9 mouse cellular contexts compared by ENCODE assay signal in genomic region chr13:62919647-62920341, GRCm38 (mm10). TPM values are rescaled to one million over a fixed set of nuclear protein-coding genes. Genes with fewer than 3 reads are reported as not detected.
DNase-seq lines count a peak whose midpoint lies in the region; ATAC-seq and TF ChIP-seq lines count a peak whose summit lies in the region.
"Had no signal": no experiment of that assay in that cellular context is flagged by ENCODE, and none has a peak within 500 bp of the region (broad histone marks: within the 10 kb centered on the region; RNA-seq: fewer than 3 reads in every experiment).

No protein-coding gene starts in this region.

- H3K36me3 ChIP-seq in ES-E14 (ENCODE audit: control insufficient read depth, insufficient read depth, low read length, poor library complexity, severe bottlenecking): no peaks in the 10 kb centered on the region
- no peaks in the 10 kb centered on the region for H3K36me3 ChIP-seq in lung, postnatal 0 days (ENCODE audit: insufficient read depth, low read length)
- H3K36me3 ChIP-seq: lung, embryonic 15.5 days had no signal

- no peak overlapping the region for H3K4me2 ChIP-seq in lung, postnatal 0 days (replicated peaks; ENCODE audit: low read depth, low read length)
- H3K4me2 ChIP-seq: lung, embryonic 15.5 days had no signal

- in situ Hi-C loops in ES-E14 (cut with MboI; ENCODE audit: low sequenced_read_pairs in 2 of 2, unreplicated experiment in 2 of 2): loop anchor here (10.0 kb wide), 1 partner anchor 405 kb away; no protein-coding TSS in a partner anchor

- WGBS in lung, postnatal 0 days: 31% methylated on average over 11 of the region's 11 CpGs

- no peaks in the 10 kb centered on the region for H3K27me3 ChIP-seq in lung, postnatal 0 days (replicated peaks; ENCODE audit: insufficient read depth, low read length)
- H3K27me3 ChIP-seq: lung, embryonic 15.5 days had no signal

- no peak overlapping the region for H3K4me3 ChIP-seq in ES-E14 (ENCODE audit: insufficient read depth in 1 of 2, low read depth in 1 of 2, low read length in 2 of 2, poor library complexity in 1 of 2, severe bottlenecking in 1 of 2)
- H3K4me3 ChIP-seq in lung, postnatal 0 days (ENCODE audit: low read depth, low read length): no peak overlapping the region
- H3K4me3 ChIP-seq: lung, embryonic 15.5 days had no signal

- H3K9ac ChIP-seq in ES-E14 (ENCODE audit: insufficient read depth, low read depth, low read length, poor library complexity, severe bottlenecking): no peak overlapping the region
- H3K9ac ChIP-seq in lung, postnatal 0 days (replicated peaks; ENCODE audit: low read depth): no peak overlapping the region
- H3K9ac ChIP-seq: lung, embryonic 15.5 days had no signal

- H3K9me3 ChIP-seq in ES-E14 (ENCODE audit: control insufficient read depth, insufficient read depth, low read depth, low read length): no peaks in the 10 kb centered on the region
- no peaks in the 10 kb centered on the region for H3K9me3 ChIP-seq in lung, postnatal 0 days (ENCODE audit: low read length)
- H3K9me3 ChIP-seq: lung, embryonic 15.5 days had no signal

- DNase-seq in 3T3-L1 (ENCODE audit: low read depth, low spot score) (peak; percentile 88), ES-E14 (ENCODE audit: low read depth, low spot score) (peak; percentile 45)
- DNase-seq in cerebellum, adult 11-12 months: peak; percentile 32
- peak; percentile 48 to 75 for DNase-seq in frontal cortex, postnatal 10 days (ENCODE audit: low spot score in 2 of 2)
- DNase-seq in kidney, postnatal 4 days: peak; percentile 92 to 93
- peak; percentile 89 for DNase-seq in lung, postnatal 0 days (ENCODE audit: low spot score)
- DNase-seq in right cerebral cortex, postnatal 14 days: peak; percentile 95
- peak; percentile 67 to 74 for DNase-seq in urinary bladder, postnatal 36 days (ENCODE audit: low spot score in 2 of 2)

- H3K4me1 ChIP-seq in ES-E14 (ENCODE audit: control insufficient read depth in 2 of 2, insufficient read depth in 2 of 2, low read length in 2 of 2, poor library complexity in 1 of 2): peaks cover 0 to 2% of the 10 kb centered on the region in 2 experiments; a peak in 1 of 4 replicates
- H3K4me1 ChIP-seq in lung, postnatal 0 days (ENCODE audit: insufficient read depth, low read depth, low read length): no peaks in the 10 kb centered on the region

- TF ChIP-seq CTCF in lung, postnatal 0 days (IDR thresholded peaks at IDR 0.05): peak; percentile 78

- TF ChIP-seq EP300 in lung, postnatal 0 days (IDR thresholded peaks at IDR 0.05): 0 out of 2 replicates have a peak, but pooled peaks have one; percentile 33

- no peak overlapping the region for H3K27ac ChIP-seq in ES-E14 (ENCODE audit: insufficient read depth, low read depth, low read length, poor library complexity, severe bottlenecking)
- no peak overlapping the region for H3K27ac ChIP-seq in lung, postnatal 0 days (ENCODE audit: low read length)
- H3K27ac ChIP-seq: lung, embryonic 15.5 days had no signal

- peak; percentile 34; the same call in 1 of the 2 replicates for ATAC-seq in lung, postnatal 0 days

TF ChIP-seq in ES-E14, 5 proteins besides CTCF, POLR2A, EP300 and RAD21:
- TF ChIP-seq ZNF384 (IDR thresholded peaks at IDR 0.05; ENCODE audit: low read depth, low read length) (peak; percentile 90), CHD2 (IDR thresholded peaks at IDR 0.05; ENCODE audit: low read depth, low read length) (no peak), HCFC1 (IDR thresholded peaks at IDR 0.05; ENCODE audit: borderline replicate concordance, insufficient read depth, low read length) (no peak), MAFK (IDR thresholded peaks at IDR 0.05; ENCODE audit: insufficient read depth, low read depth, low read length) (no peak), ZC3H11A (IDR thresholded peaks at IDR 0.05; ENCODE audit: borderline replicate concordance, low read depth, low read length) (peak; percentile 63; the same call in 1 of the 2 replicates)

RNA-seq across cellular contexts. Expression of gene Fbp1, which starts 31.7 kb away (rescaled TPM):
- total RNA-seq in ES-E14 (2012; rRNA removed): 0.95 and 2.6 TPM in 2 replicates
- polyA plus RNA-seq in lung, postnatal 0 days (2015; fragmentation: Nextera tagmentation; extraction: Ambion mirVana): 1.1 and 2.4 TPM in 2 replicates

RNA-seq across cellular contexts. Expression of gene 2010111I01Rik, which starts 44.9 kb away (rescaled TPM):
- 58.3 and 90.6 TPM in 2 replicates for total RNA-seq in ES-E14 (2012; rRNA removed)
- polyA plus RNA-seq in lung, postnatal 0 days (2015; fragmentation: Nextera tagmentation; extraction: Ambion mirVana): 128 and 130 TPM in 2 replicates

Comparison
In these comparisons a context has a peak if more than half of its experiments do, and no peak if none do; other contexts are left out.
1. DNase-seq: peak in every context shown above with its lines; median percentile 95 in right cerebral cortex, postnatal 14 days; 92 in kidney, postnatal 4 days; 89 in lung, postnatal 0 days; 88 in 3T3-L1; 70 in urinary bladder, postnatal 36 days; 62 in frontal cortex, postnatal 10 days; 45 in ES-E14; 32 in cerebellum, adult 11-12 months.